Mouse (Mus musculus) megakaryocyte-erythroid progenitor cell, adult 5-6 weeks (primary cell): Measurements from ENCODE around the gene Foxn3. TPM values are rescaled to one million over a fixed set of nuclear protein-coding genes. Genes with fewer than 3 reads are reported as not detected.
"Not testable (repeated sequence)": the region's sequence is repeated elsewhere in the genome, so short reads cannot be mapped to it uniquely, and the experiment has no call there.

Source experiments
- ATAC-seq: replicated peaks from 2 replicates; pipeline ENCODE4 v1.8.0; 2016; ENCODE audit warnings: mild to moderate bottlenecking, inconsistent platforms; ENCODE audit not compliant: severe bottlenecking, poor library complexity, low FRiP score, low TSS enrichment
- total RNA-seq, 2 experiments: library from RNA; stranded (forward) in 1 of 2; stranded (reverse) in 1 of 2; fragments of 200-1000, 215-1000 nt in 1 of 2; fragments of >200 nt in 1 of 2; fragmentation: Nextera tagmentation in 1 of 2; gene quantifications; 2 replicates each; pipeline ENCODE4 v1.2.3; 2014 to 2017

Gene Foxn3
- total RNA-seq, 2 experiments from 2014 or later, result 36.9 to 118 TPM

- no peak for ATAC-seq
Measured at GRCm38 (mm10) chr12:99221087-99221846, 342.1 kb downstream of the Foxn3 start.

GRCm38 (mm10) chr12:99220333-99220732, 343.0 kb downstream of the Foxn3 start:
- ATAC-seq, result no peak

DNA sequence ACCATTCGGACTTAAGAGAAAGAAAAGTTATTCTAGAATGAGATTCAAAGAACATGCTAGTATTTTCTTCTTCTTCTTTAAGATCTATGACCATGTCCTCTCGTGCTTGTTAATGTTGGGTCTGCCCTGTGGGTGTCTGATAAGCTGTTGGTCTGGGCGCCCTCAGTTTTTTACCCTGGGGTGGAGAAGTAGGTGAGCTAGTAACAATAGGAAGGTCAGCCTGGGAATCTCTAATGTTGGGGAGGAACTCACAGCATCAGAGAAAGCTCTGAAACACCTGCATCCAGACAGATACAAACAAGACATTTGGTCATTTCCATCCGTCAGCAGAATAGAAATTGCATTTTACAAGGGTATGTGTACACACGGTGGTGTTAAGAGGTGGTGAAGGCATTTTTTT, 343.6 kb downstream of the Foxn3 start:
- no peak for ATAC-seq

- no peak for ATAC-seq
Measured at GRCm38 (mm10) chr12:99217145-99217698, 346.2 kb downstream of the Foxn3 start.

GRCm38 (mm10) chr12:99216341-99216761, 347.0 kb downstream of the Foxn3 start:
- ATAC-seq, result no peak

DNA sequence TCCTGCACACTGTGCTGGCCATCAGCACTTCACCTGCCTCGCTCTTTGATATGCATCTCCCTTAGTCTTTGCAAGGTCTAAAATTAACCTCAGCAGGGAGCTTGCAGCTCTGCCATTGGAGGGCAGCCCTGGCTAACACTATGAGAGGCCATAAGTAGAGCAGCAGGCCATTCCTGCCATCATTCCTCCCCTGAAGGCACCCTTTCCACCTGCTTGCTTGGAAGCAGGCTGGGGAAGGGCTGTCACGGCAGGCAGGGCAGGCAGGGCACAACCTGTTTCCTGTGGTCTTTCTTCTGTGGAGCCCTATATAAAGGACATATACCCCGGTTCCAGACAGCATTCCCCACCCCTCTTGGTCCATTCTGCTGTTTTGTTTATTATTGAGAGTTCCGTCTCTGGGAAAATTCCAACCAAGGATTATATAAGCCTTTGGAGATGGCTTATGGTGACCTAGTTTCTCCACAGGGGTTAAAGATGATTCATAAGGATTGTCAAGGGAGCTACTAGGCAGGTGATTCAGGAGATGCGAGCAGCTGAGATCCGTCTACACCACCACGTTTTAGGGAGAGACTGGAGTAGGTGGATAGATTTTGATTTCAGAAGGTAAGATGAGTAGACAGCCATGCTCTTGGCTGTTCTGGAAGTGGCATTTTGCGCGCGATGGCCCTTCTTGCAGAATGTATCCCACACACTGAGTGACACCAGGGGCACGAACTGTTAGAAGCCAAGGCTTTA, 347.7 kb downstream of the Foxn3 start:
- no peak for ATAC-seq

- ATAC-seq, result no peak
Measured at GRCm38 (mm10) chr12:99214098-99214497, 349.3 kb downstream of the Foxn3 start.

DNA sequence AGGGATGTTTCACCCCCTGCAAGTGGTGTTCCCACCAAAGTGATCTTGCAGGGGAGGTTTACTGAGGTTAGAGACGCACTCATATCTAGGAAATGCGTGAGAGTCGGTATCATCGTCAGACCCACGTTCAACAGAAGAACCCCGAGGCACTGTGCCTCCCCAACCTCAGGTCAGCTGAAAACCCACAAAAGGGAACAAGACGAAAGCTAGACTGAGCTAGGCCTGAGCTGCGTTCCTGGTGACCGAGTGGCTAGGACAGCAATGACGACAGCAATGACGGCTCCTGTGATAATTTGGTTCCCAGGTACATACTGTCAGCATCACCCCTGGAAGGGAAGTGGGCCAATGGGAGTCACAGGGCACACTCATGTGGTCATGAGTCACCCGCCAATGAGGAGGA, 350.2 kb downstream of the Foxn3 start:
- no peak for ATAC-seq

GRCm38 (mm10) chr12:99209801-99210200, 353.6 kb downstream of the Foxn3 start:
- ATAC-seq, result no peak

DNA sequence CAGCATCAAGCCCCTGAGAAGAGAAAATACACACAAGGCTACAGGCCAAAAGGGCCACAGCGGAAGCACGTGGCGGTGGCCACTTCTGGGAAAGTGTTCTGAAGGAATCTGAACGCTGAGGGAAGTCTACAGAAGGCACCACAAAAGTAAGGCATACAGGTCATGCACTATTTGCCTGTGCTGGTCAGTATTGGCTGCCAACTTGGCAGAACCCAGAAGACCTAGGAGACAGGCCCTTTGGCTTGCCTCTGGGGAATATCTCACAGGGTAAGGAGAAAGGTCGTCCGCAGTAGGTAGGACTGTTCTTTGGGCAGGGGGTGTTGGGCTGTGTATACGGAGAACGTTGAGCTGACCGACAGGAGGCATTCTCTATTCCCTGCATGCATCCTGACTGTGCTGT, 355.1 kb downstream of the Foxn3 start:
- no peak for ATAC-seq

DNA sequence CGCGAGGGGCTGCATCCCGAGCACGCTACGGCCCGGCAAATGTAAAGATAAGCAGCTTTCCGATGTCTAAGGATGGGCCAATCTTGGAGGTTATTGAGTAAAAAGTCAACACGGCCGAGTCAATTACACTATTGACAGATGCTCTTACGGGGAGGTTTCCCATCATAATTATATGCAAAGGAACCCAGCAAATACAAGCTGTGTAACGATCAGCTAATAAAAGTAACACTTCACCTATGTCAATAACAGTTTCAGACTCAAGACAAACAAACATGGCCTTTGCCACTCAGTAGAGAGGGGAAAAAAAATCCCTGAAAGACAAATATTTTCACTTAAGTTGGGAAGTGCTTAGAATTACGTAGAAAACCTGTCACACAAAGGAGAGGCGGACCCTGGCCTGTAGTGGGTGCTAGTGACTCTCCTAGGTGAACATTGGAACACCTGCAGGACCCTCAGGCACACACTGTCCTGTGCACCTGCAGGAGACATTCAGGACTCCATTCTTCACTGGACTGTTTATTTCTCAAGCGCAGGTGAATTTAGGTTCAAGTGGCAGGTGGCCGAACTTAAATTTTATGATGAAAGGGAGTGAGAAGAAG, 356.3 kb downstream of the Foxn3 start:
- no peak for ATAC-seq

- ATAC-seq, result no peak
Measured at GRCm38 (mm10) chr12:99205734-99206133, 357.6 kb downstream of the Foxn3 start.

DNA sequence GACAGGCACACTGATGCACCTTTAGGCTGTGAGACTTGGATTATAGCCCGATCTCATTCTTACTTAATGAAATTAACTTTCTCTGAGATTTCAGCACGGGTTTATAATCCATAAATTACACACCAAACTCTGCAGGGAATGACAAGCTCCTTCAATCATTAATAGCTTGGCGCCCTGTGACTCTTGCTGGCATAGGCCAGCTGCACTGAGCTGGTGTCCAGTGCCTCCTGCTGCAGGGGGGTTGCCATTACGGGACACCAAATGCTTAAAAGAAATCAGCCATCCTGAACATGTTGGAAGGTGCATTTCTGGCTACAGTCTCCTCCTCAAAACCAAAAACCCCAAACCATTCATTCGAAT, 364.3 kb downstream of the Foxn3 start:
- no peak for ATAC-seq

- ATAC-seq, result no peak
Measured at GRCm38 (mm10) chr12:99198428-99199123, 364.8 kb downstream of the Foxn3 start.

- no peak for ATAC-seq
Measured at GRCm38 (mm10) chr12:99197031-99197430, 366.4 kb downstream of the Foxn3 start.

DNA sequence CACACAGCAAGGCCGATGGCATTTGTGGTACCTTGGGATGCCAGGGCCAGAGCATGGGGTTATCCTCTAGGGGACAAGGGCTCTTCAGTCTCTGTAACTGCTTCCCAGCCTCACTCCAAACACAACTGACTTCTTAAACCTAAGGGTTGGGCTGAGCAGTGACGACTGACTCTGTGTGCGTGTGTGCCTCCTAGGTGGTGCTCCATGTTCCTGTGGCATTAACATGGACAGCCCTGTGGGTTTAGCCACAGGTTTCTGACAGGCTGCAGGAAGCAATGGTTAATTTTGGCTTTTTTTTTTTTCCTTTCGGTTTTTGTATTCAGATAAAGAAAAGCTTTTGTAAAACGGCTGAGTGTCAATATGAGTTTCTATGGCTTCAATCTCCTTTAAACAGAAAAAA, 367.7 kb downstream of the Foxn3 start:
- ATAC-seq, result no peak

DNA sequence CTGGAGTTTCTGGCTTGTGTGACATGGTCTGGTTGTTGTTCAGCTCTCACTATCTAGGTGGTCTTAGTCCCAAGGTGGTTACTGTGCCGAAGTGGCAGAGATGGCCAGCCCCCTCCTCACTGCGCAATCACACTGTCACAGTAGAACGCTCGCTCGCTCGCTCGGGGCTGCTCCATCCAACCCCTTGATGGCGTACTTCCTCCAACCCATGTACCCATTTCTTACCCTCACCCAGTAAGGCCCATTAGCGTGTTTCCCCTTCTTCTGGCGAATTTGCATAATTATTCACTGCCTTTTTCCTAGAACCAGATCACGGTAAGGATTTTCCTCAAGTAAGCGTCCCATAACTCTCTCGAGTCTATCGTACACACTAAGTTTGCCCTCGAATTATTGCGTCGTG, 369.3 kb downstream of the Foxn3 start:
- ATAC-seq, result not testable (repeated sequence)

DNA sequence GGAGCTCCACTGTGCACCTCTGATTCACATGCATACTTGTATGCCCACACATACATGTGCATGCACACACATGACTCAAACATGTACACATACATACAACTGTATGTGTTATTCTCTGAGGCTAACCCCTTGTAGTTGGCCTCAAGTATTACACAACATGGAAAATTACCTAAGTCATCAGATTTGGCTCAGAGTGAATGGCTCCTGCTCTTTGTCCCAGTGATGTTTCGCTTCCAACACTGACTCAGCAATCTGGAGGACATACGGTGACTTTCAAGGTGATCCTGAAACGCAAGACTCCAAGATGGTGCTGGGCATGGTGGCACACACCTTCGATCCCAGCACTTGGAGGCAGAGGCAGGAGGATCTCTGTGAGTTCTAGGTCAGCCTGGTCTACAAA, 375.7 kb downstream of the Foxn3 start:
- ATAC-seq, result no peak

DNA sequence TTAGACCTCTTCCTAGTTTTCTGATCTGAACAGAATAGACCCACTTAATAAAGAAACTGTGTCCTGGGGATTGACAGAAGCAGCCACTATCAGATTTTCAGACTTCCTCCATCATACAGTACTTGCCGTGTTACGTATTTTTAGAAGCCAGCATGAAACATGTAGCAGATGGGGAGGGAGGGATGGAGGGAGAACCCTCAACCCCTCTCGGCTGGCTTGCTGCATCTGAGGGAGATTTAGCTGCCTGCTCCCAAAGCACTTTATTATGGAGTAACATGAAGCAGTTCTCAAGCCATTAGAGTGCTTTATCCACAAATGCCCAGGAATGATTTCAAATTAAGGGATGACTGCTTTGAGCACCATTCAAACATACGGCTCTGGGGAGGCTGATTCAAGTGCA, 377.1 kb downstream of the Foxn3 start:
- ATAC-seq, result no peak

DNA sequence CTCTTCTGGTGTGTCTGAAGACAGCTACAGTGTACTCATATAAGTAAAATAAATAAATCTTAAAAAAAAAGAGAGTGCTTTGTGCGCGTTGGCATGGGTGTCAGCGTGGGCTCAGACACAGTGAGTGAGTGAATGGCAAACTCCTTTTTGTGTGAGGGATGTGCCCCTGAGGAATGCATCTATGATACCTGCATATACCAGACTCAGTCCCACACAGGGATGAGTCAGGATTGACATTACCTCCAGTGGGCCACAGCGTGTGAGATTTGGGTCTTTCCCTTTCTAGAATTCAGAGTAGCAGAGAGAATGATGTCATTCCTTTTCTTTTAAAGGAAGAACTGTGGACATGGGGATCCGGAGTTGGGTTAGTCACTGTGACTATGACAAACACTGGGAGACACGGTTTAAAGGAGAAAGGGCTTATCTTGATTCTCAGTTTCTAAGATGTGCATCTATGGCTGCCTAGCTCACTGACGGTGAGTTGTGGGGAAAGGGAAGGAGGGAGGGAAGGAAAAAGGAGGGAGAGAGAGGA, 380.1 kb downstream of the Foxn3 start:
- ATAC-seq, result no peak
